Mouse (Mus musculus) midbrain, embryonic 12.5 days (tissue): Measurements from ENCODE around the gene Armcx5. TPM values are rescaled to one million over a fixed set of nuclear protein-coding genes. Genes with fewer than 3 reads are reported as not detected.
A peak's percentile ranks its signal among the peaks of the same experiment; 100 is the strongest.
"Not testable (repeated sequence)": the region's sequence is repeated elsewhere in the genome, so short reads cannot be mapped to it uniquely, and the experiment has no call there.

ENCODE experiments used
- ATAC-seq: fragments of 200-750 bp; cut with Nextera tagmentation; 2 replicates; pipeline ENCODE4 v1.8.0; 2017; ENCODE audit warnings: low read depth, moderate TSS enrichment, moderate library complexity; ENCODE audit not compliant: low FRiP score
- H3K27ac ChIP-seq: fragments of 300-500 bp; sonication (generic); replicated peaks from 2 replicates; pipeline ENCODE4 v1.5.1; 2016; ENCODE audit warnings: mild to moderate bottlenecking
- H3K27me3 ChIP-seq: fragments of 300-500 bp; sonication (generic); 2 replicates; pipeline ENCODE4 v1.6.1; 2016; ENCODE audit warnings: mild to moderate bottlenecking
- H3K36me3 ChIP-seq: fragments of 300-500 bp; sonication (generic); 2 replicates; pipeline ENCODE4 v1.6.1; 2016
- H3K4me1 ChIP-seq: fragments of 300-500 bp; sonication (generic); 2 replicates; pipeline ENCODE4 v1.6.1; 2016
- H3K4me2 ChIP-seq: fragments of 300-500 bp; sonication (generic); replicated peaks from 2 replicates; pipeline ENCODE4 v1.6.1; 2016; ENCODE audit warnings: mild to moderate bottlenecking, moderate library complexity
- H3K4me3 ChIP-seq: fragments of 300-500 bp; sonication (generic); 2 replicates; pipeline ENCODE4 v1.5.1; 2016; ENCODE audit warnings: mild to moderate bottlenecking
- H3K9ac ChIP-seq: fragments of 300-500 bp; sonication (generic); replicated peaks from 2 replicates; pipeline ENCODE4 v1.6.1; 2016; ENCODE audit warnings: mild to moderate bottlenecking, moderate library complexity
- H3K9me3 ChIP-seq: fragments of 300-500 bp; sonication (generic); 2 replicates; pipeline ENCODE4 v1.6.1; 2016; ENCODE audit warnings: mild to moderate bottlenecking
- WGBS: fragments of 180-500 bp; shearing (Covaris S2); methylation state at CpG from one replicate; pipeline ENCODE4 v1.1.7; 2016; 5-methylcytosine and 5-hydroxymethylcytosine counted together
- polyA plus RNA-seq: library from polyadenylated mRNA; unstranded; fragments of >200 nt; fragmentation: Nextera tagmentation; extraction: Ambion mirVana; gene quantifications from 2 replicates; pipeline ENCODE4 v1.2.1, GENCODE M21; 2016

The Armcx5 gene
- polyA plus RNA-seq: 12.6 and 12.7 TPM in 2 replicates

- H3K27ac ChIP-seq: peak within 1 kb of the TSS; percentile 82
- 0 out of 2 replicates have a peak, but pooled peaks cover 4% of the 10 kb centered on the region for H3K4me1 ChIP-seq
- H3K36me3 ChIP-seq: peaks cover 10% of the 10 kb centered on the region
- 21% methylated on average over 48 of the region's 48 CpGs for WGBS
- no peaks in the 10 kb centered on the region for H3K9me3 ChIP-seq
- peak within 1 kb of the TSS; percentile 64 for H3K4me3 ChIP-seq
- peak within 1 kb of the TSS; percentile 68 for H3K9ac ChIP-seq
- ATAC-seq: peak; percentile 97
- H3K4me2 ChIP-seq: peak within 1 kb of the TSS; percentile 56
- H3K27me3 ChIP-seq: peaks cover 10% of the 10 kb centered on the region; the same call in 1 of the 2 replicates
These were observed at the start of gene Armcx5, which contains the start of gene Gprasp1 for GRCm38 (mm10) chrX:135742304-135743055. Gene Armcx5 (plus strand): TSS chrX:135742733. Gene Gprasp1 (plus strand): TSS chrX:135742733.

- H3K4me2 ChIP-seq: no peak within 1 kb of the TSS
- WGBS: 63% methylated on average over 1 of the region's 1 CpGs
- H3K9me3 ChIP-seq: no peaks in the 10 kb centered on the region
- ATAC-seq: no peak
- no peaks in the 10 kb centered on the region; the same call in 1 of the 2 replicates for H3K27me3 ChIP-seq
- H3K4me1 ChIP-seq: no peaks in the 10 kb centered on the region
- no peak within 1 kb of the TSS for H3K4me3 ChIP-seq
- no peak within 1 kb of the TSS for H3K9ac ChIP-seq
- no peaks in the 10 kb centered on the region for H3K36me3 ChIP-seq
- H3K27ac ChIP-seq: no peak within 1 kb of the TSS
These were observed 48.9 kb upstream of the Armcx5 start, which contains the start of gene Tcp11x2 for GRCm38 (mm10) chrX:135693633-135694032. Gene Tcp11x2 (minus strand): TSS chrX:135693790.

GRCm38 (mm10) chrX:135703111-135703510, 39.4 kb upstream of the Armcx5 start:
- Histone ChIP-seq H3K4me1 (no peaks in the 10 kb centered on the region), H3K4me2 (no peak overlapping the region), H3K9me3 (no peaks in the 10 kb centered on the region), H3K36me3 (no peaks in the 10 kb centered on the region), H3K27me3 (no peaks in the 10 kb centered on the region), H3K9ac (no peak overlapping the region), H3K4me3 (no peak overlapping the region), H3K27ac (no peak overlapping the region)
- 88% methylated on average over 1 of the region's 1 CpGs for WGBS
- no peak for ATAC-seq

- Histone ChIP-seq H3K9me3 (no peaks in the 10 kb centered on the region), H3K4me2 (no peak overlapping the region), H3K36me3 (no peaks in the 10 kb centered on the region), H3K4me1 (no peaks in the 10 kb centered on the region), H3K9ac (no peak overlapping the region), H3K27me3 (no peaks in the 10 kb centered on the region), H3K27ac (no peak overlapping the region), H3K4me3 (no peak overlapping the region)
- whole genome bisulfite sequencing: 51% methylated on average over 2 of the region's 2 CpGs
- no peak for ATAC-seq
These were observed 38.2 kb upstream of the Armcx5 start for GRCm38 (mm10) chrX:135704349-135704748.

GRCm38 (mm10) chrX:135712845-135713244, 29.7 kb upstream of the Armcx5 start:
- H3K27me3 ChIP-seq: peaks cover 4% of the 10 kb centered on the region; the same call in 1 of the 2 replicates
- 80% methylated on average over 2 of the region's 2 CpGs for WGBS
- no peak overlapping the region for H3K9ac ChIP-seq
- no peak for ATAC-seq
- H3K4me3 ChIP-seq: no peak overlapping the region
- no peaks in the 10 kb centered on the region for H3K4me1 ChIP-seq
- H3K27ac ChIP-seq: no peak overlapping the region
- H3K9me3 ChIP-seq: no peaks in the 10 kb centered on the region
- H3K36me3 ChIP-seq: no peaks in the 10 kb centered on the region
- no peak overlapping the region for H3K4me2 ChIP-seq

GRCm38 (mm10) chrX:135725161-135725560, 17.4 kb upstream of the Armcx5 start, which contains the start of gene Tmsb15a:
Gene Tmsb15a (minus strand): TSS chrX:135725261.
- H3K4me1 ChIP-seq: no peaks in the 10 kb centered on the region
- no peaks in the 10 kb centered on the region for H3K36me3 ChIP-seq
- no peaks in the 10 kb centered on the region for H3K9me3 ChIP-seq
- H3K27me3 ChIP-seq: peaks cover 3% of the 10 kb centered on the region; the same call in 1 of the 2 replicates
- H3K9ac ChIP-seq: no peak within 1 kb of the TSS
- no peak within 1 kb of the TSS for H3K4me3 ChIP-seq
- no peak for ATAC-seq
- WGBS: 81% methylated on average over 10 of the region's 10 CpGs
- H3K27ac ChIP-seq: no peak within 1 kb of the TSS
- no peak within 1 kb of the TSS for H3K4me2 ChIP-seq

GRCm38 (mm10) chrX:135738730-135739520, 3.6 kb upstream of the Armcx5 start:
- H3K27ac ChIP-seq: no peak overlapping the region
- H3K4me2 ChIP-seq: no peak overlapping the region
- H3K27me3 ChIP-seq: peaks cover 10% of the 10 kb centered on the region; the same call in 1 of the 2 replicates
- WGBS: 83% methylated on average over 2 of the region's 2 CpGs
- H3K9ac ChIP-seq: no peak overlapping the region
- H3K9me3 ChIP-seq: no peaks in the 10 kb centered on the region
- H3K4me1 ChIP-seq: 0 out of 2 replicates have a peak, but pooled peaks cover 4% of the 10 kb centered on the region
- H3K4me3 ChIP-seq: no peak overlapping the region
- no peaks in the 10 kb centered on the region for H3K36me3 ChIP-seq
- ATAC-seq: no peak

GRCm38 (mm10) chrX:135743056-135743355, 473 bp downstream of the Armcx5 start:
- WGBS: 25% methylated on average over 7 of the region's 7 CpGs
- H3K4me3 ChIP-seq: peak overlapping the region; percentile 64
- H3K27me3 ChIP-seq: peaks cover 10% of the 10 kb centered on the region; the same call in 1 of the 2 replicates
- H3K9me3 ChIP-seq: no peaks in the 10 kb centered on the region
- H3K9ac ChIP-seq: peak overlapping the region; percentile 68
- H3K4me2 ChIP-seq: peak overlapping the region; percentile 56
- H3K36me3 ChIP-seq: peaks cover 10% of the 10 kb centered on the region
- 0 out of 2 replicates have a peak, but pooled peaks cover 4% of the 10 kb centered on the region for H3K4me1 ChIP-seq
- ATAC-seq: peak; percentile 45
- H3K27ac ChIP-seq: peak overlapping the region; percentile 82; the same call in 1 of the 2 replicates

GRCm38 (mm10) chrX:135745376-135745775, 2.8 kb downstream of the Armcx5 start:
- not testable (repeated sequence) for H3K4me1 ChIP-seq, H3K4me3 ChIP-seq, H3K4me2 ChIP-seq, H3K27me3 ChIP-seq, H3K27ac ChIP-seq, H3K36me3 ChIP-seq, ATAC-seq, H3K9ac ChIP-seq, H3K9me3 ChIP-seq
- WGBS: 94% methylated on average over 3 of the region's 3 CpGs

GRCm38 (mm10) chrX:135752832-135753231, 10.3 kb downstream of the Armcx5 start:
- no peak overlapping the region for H3K9ac ChIP-seq
- 0 out of 2 replicates have a peak, but pooled peaks cover 4% of the 10 kb centered on the region for H3K36me3 ChIP-seq
- H3K4me1 ChIP-seq: no peaks in the 10 kb centered on the region
- H3K27ac ChIP-seq: no peak overlapping the region
- H3K4me3 ChIP-seq: no peak overlapping the region
- H3K4me2 ChIP-seq: no peak overlapping the region
- no peaks in the 10 kb centered on the region for H3K27me3 ChIP-seq
- peak; percentile 71 for ATAC-seq
- WGBS: 0% methylated on average over 2 of the region's 2 CpGs
- H3K9me3 ChIP-seq: no peaks in the 10 kb centered on the region

GRCm38 (mm10) chrX:135761707-135762106, 19.2 kb downstream of the Armcx5 start:
- Histone ChIP-seq H3K4me2 (no peak overlapping the region), H3K9me3 (no peaks in the 10 kb centered on the region), H3K27ac (no peak overlapping the region), H3K4me1 (no peaks in the 10 kb centered on the region), H3K4me3 (no peak overlapping the region), H3K27me3 (no peaks in the 10 kb centered on the region), H3K9ac (no peak overlapping the region), H3K36me3 (peaks cover 7% of the 10 kb centered on the region; the same call in 1 of the 2 replicates)
- ATAC-seq: no peak

GRCm38 (mm10) chrX:135768043-135768548, 25.6 kb downstream of the Armcx5 start:
- Histone ChIP-seq H3K36me3 (0 out of 2 replicates have a peak, but pooled peaks cover 4% of the 10 kb centered on the region), H3K9ac (no peak overlapping the region), H3K4me3 (no peak overlapping the region), H3K9me3 (no peaks in the 10 kb centered on the region), H3K4me1 (no peaks in the 10 kb centered on the region), H3K27me3 (no peaks in the 10 kb centered on the region), H3K4me2 (no peak overlapping the region), H3K27ac (no peak overlapping the region)
- no peak for ATAC-seq
- 86% methylated on average over 2 of the region's 3 CpGs for WGBS
